Comparison of ENCODE assay signal across 11 mouse cellular contexts in genomic region chr7:67985003-67985416, GRCm38 (mm10). TPM values are rescaled to one million over a fixed set of nuclear protein-coding genes. Genes with fewer than 3 reads are reported as not detected.
DNase-seq lines count a peak whose midpoint lies in the region; ATAC-seq lines count a peak whose summit lies in the region.
"Had no signal": no experiment of that assay in that cellular context is flagged by ENCODE, and none has a peak within 500 bp of the region (broad histone marks: within the 10 kb centered on the region; RNA-seq: fewer than 3 reads in every experiment).

No protein-coding gene starts in this region.

- H3K27ac ChIP-seq in heart, embryonic 11.5 days (ENCODE audit: low read depth, low read length): no peak overlapping the region
- H3K27ac ChIP-seq in embryonic facial prominence, embryonic 10.5 days (replicated peaks): no peak overlapping the region
- no peak overlapping the region for H3K27ac ChIP-seq in forebrain, embryonic 11.5 days (ENCODE audit: low read depth, low read length)

- no peaks in the 10 kb centered on the region for H3K36me3 ChIP-seq in heart, embryonic 11.5 days (ENCODE audit: control insufficient read depth, insufficient read depth, low read length)
- peaks cover 20% of the 10 kb centered on the region for H3K36me3 ChIP-seq in embryonic facial prominence, embryonic 10.5 days (replicated peaks)
- H3K36me3 ChIP-seq in forebrain, embryonic 11.5 days (ENCODE audit: control insufficient read depth, insufficient read depth, low read length): no peaks in the 10 kb centered on the region; the same call in 1 of the 2 replicates

- no peak overlapping the region for H3K9ac ChIP-seq in heart, embryonic 11.5 days (ENCODE audit: low read depth, low read length)
- no peak overlapping the region for H3K9ac ChIP-seq in forebrain, embryonic 11.5 days (ENCODE audit: low read length)

- intact Hi-C loops in heart, postnatal 14 days (cut with DNase I): no loop called here

- DNase-seq in heart, postnatal 14 days: no peak
- DNase-seq in MEL-GATA-1-ER (ENCODE audit: extremely low read depth, low read depth): peak; percentile 99
- no peak for DNase-seq in cerebellum, postnatal 25 days
- DNase-seq in embryonic facial prominence, embryonic 10.5 days (ENCODE audit: low spot score): no peak
- DNase-seq in forebrain, embryonic 11.5 days (ENCODE audit: low spot score): no peak
- DNase-seq: heart, adult 11 months; kidney, postnatal 10 days had no signal

- no peaks in the 10 kb centered on the region for H3K27me3 ChIP-seq in heart, embryonic 11.5 days (ENCODE audit: control insufficient read depth, insufficient read depth, low read length)
- no peaks in the 10 kb centered on the region for H3K27me3 ChIP-seq in embryonic facial prominence, embryonic 10.5 days (replicated peaks; ENCODE audit: low read depth, poor library complexity, severe bottlenecking)
- H3K27me3 ChIP-seq in forebrain, embryonic 11.5 days (ENCODE audit: control insufficient read depth, insufficient read depth, low read length): no peaks in the 10 kb centered on the region

- H3K4me2 ChIP-seq in heart, embryonic 11.5 days: peak overlapping the region; percentile 14; the same call in 1 of the 2 replicates
- no peak overlapping the region for H3K4me2 ChIP-seq in forebrain, embryonic 11.5 days (ENCODE audit: low read depth, low read length, severe bottlenecking)

- H3K4me3 ChIP-seq in heart, embryonic 11.5 days (ENCODE audit: low read depth, low read length): no peak overlapping the region
- no peak overlapping the region for H3K4me3 ChIP-seq in embryonic facial prominence, embryonic 10.5 days
- H3K4me3 ChIP-seq in forebrain, embryonic 11.5 days (ENCODE audit: low read depth, low read length): no peak overlapping the region
- H3K4me3 ChIP-seq: myocyte had no signal

- ATAC-seq in heart, embryonic 11.5 days (replicated peaks; ENCODE audit: insufficient number of reproducible peaks, low FRiP score, low TSS enrichment): no peak
- peak; percentile 92 for ATAC-seq in granulocyte monocyte progenitor cell, adult 5-6 weeks (replicated peaks; ENCODE audit: poor library complexity, severe bottlenecking)
- ATAC-seq in megakaryocyte, adult 5-6 weeks (ENCODE audit: poor library complexity, severe bottlenecking): peak; percentile 89
- no peak for ATAC-seq in forebrain, embryonic 11.5 days (replicated peaks; ENCODE audit: low FRiP score)

- WGBS in heart, embryonic 11.5 days (ENCODE audit: insufficient replicate concordance): 67% methylated on average over 5 of the region's 5 CpGs
- 83% methylated on average over 5 of the region's 5 CpGs for WGBS in embryonic facial prominence, embryonic 10.5 days
- WGBS in forebrain, embryonic 11.5 days: 88% methylated on average over 5 of the region's 5 CpGs

- peaks cover 27% of the 10 kb centered on the region for H3K4me1 ChIP-seq in heart, embryonic 11.5 days (ENCODE audit: control insufficient read depth, insufficient read depth, low read length)
- peaks cover 55% of the 10 kb centered on the region for H3K4me1 ChIP-seq in embryonic facial prominence, embryonic 10.5 days
- 0 out of 2 replicates have a peak, but pooled peaks cover 5% of the 10 kb centered on the region for H3K4me1 ChIP-seq in forebrain, embryonic 11.5 days (replicated peaks; ENCODE audit: control insufficient read depth, insufficient read depth, low read length)

- no peaks in the 10 kb centered on the region for H3K9me3 ChIP-seq in heart, embryonic 11.5 days (replicated peaks; ENCODE audit: control insufficient read depth, low read length)
- no peaks in the 10 kb centered on the region for H3K9me3 ChIP-seq in embryonic facial prominence, embryonic 10.5 days
- H3K9me3 ChIP-seq in forebrain, embryonic 11.5 days (ENCODE audit: control insufficient read depth, low read length): no peaks in the 10 kb centered on the region

RNA-seq across cellular contexts. Expression of gene Igf1r, which starts 32.4 kb away (rescaled TPM):
- 16.1 and 19.3 TPM in 2 replicates for polyA plus RNA-seq in heart, embryonic 11.5 days (2014; fragmentation: Nextera tagmentation; extraction: Ambion mirVana)
- total RNA-seq in heart, postnatal 14 days (2021): 10 to 100 TPM; 17.9 to 21.3 TPM
- 59.2 and 59.7 TPM in 2 replicates for total RNA-seq in granulocyte monocyte progenitor cell, adult 5-6 weeks (2014; fragmentation: Nextera tagmentation)
- total RNA-seq in granulocyte monocyte progenitor cell, adult 5-6 weeks (2017): 27.9 and 29.4 TPM in 2 replicates
- 18.2 and 18.8 TPM in 2 replicates for total RNA-seq in megakaryocyte, adult 5-6 weeks (2015)
- 12.9 and 17.9 TPM in 2 replicates for total RNA-seq in megakaryocyte, adult 5-6 weeks (2017)
- polyA plus RNA-seq in embryonic facial prominence, embryonic 10.5 days (2016; fragmentation: Nextera tagmentation; extraction: Ambion mirVana): 22.6 and 25.2 TPM in 2 replicates
- 17.7 and 18.3 TPM in 2 replicates for polyA plus RNA-seq in forebrain, embryonic 11.5 days (2014; fragmentation: Nextera tagmentation; extraction: Ambion mirVana)

Comparison
In these comparisons a context has a peak if more than half of its experiments do, and no peak if none do; other contexts are left out.
1. ATAC-seq: peak in granulocyte monocyte progenitor cell, adult 5-6 weeks (single experiment) and megakaryocyte, adult 5-6 weeks (single experiment); none in heart, embryonic 11.5 days (single experiment) and forebrain, embryonic 11.5 days (single experiment).